Mouse (Mus musculus): Measurements from ENCODE around the gene Prdx2. TPM values are rescaled to one million over a fixed set of nuclear protein-coding genes. Genes with fewer than 3 reads are reported as not detected.

Gene Prdx2
- polyA plus RNA-seq, 1 experiment from 2014 or later, result 2,114 TPM

DNA sequence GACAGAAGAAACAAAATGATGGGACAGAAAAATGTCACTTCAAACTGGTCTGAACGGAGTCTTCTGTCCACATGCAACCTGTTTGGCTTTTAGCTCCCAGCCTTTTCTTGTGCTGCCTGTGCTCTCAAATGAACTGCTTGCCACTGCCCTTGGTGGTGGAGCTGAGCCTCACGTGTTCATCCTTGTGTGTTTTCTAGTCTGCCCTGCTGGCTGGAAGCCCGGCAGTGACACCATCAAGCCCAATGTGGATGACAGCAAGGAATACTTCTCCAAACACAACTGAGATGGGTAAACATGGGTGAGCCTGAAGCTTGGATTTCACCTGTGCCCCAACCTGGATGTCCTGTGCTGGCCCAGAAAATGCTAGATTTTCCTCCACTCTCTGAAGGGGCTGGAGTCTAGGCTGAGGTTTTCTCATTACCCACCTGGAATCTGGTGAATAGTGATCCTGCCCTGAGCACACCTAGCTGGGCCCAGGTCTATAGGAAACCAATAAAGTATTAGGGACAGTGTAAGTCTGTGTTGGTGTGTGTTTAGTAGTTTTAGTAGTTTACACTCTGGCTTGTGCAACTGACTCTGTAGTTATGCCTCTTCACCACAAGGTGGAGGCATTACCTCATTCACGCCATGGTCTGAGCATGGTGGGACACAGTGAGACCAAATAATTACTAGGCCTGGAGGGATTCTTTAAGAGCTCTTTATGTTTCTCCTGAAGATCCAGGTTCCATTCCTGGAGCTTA is 4.6 kb downstream of the Prdx2 start:
- Histone ChIP-seq H3K9ac (peak overlapping the region; percentile 96), H3K27me3 (no peaks in the 10 kb centered on the region), H3K4me1 (replicated peaks) (peaks cover 87% of the 10 kb centered on the region), H3K36me3 (peaks cover 53% of the 10 kb centered on the region), H3K4me2 (peak overlapping the region; percentile 99), H3K4me3 (replicated peaks) (peak overlapping the region; percentile 76), H3K9me3 (replicated peaks) (no peaks in the 10 kb centered on the region), H3K27ac (peak overlapping the region; percentile 99)
- no peak for DNase-seq
- no peak for ATAC-seq (ENCODE audit: low read depth)
- 64% methylated on average over 4 of the region's 4 CpGs for WGBS (ENCODE audit: insufficient replicate concordance)

DNA sequence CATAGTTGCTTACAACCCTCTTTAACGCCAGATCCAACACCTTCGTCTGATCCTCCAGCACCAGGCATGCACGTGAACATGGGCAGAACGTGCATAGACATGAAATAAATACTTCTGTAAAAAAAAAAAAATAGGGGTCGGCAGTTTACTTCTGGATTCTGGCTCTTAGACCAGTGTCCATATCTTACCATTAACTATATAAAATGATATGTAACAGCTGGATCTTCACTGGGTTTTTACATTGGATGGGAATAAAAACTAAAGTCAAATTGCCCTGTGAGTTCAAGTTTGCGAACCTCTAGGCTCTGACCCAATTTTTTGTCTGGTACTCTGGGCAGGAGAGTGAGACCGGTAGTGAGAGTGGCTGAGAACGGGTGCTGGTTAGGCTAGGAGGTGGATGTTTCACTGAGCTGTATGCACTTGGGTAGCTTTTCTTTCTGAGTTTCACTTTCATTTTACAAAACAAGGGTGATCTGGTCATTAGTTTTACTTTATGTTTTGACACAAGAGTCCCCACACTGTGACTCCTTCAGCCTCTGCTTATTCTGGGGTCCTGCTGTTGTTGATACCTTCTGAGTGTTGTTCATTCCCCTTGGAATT is 5.3 kb downstream of the Prdx2 start:
- no peak for ATAC-seq (ENCODE audit: low read depth)
- Histone ChIP-seq H3K36me3 (peaks cover 53% of the 10 kb centered on the region), H3K9ac (peak overlapping the region; percentile 96), H3K27ac (peak overlapping the region; percentile 99), H3K4me3 (replicated peaks) (peak overlapping the region; percentile 76), H3K4me2 (peak overlapping the region; percentile 99), H3K9me3 (replicated peaks) (no peaks in the 10 kb centered on the region), H3K4me1 (replicated peaks) (peaks cover 91% of the 10 kb centered on the region), H3K27me3 (no peaks in the 10 kb centered on the region)
- DNase-seq, result no peak
- 71% methylated on average over 8 of the region's 8 CpGs for WGBS (ENCODE audit: insufficient replicate concordance)

DNA sequence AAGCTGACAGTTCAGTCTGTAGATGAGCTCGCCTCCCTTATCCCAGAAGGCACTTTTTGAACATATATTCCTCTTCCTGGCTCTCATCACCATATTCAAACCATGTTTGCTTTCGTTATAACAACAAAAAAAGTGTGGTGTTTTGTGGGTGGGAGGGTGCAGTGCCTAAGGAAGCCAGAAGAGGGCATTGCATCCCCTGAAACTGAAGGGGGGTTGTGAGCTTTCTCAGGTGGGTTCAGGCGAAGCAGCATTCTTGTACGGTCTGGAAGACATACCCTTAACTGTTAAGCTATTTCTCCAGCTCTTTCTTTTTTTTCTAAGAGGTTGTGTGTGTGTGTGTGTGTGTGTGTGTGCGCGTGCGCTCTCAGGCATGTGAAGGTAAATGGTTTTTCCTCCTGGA is 6.0 kb downstream of the Prdx2 start:
- Histone ChIP-seq H3K4me3 (replicated peaks) (peak overlapping the region; percentile 76), H3K4me2 (peak overlapping the region; percentile 99), H3K27ac (peak overlapping the region; percentile 99), H3K36me3 (peaks cover 48% of the 10 kb centered on the region), H3K27me3 (no peaks in the 10 kb centered on the region), H3K9ac (peak overlapping the region; percentile 96), H3K9me3 (replicated peaks) (no peaks in the 10 kb centered on the region), H3K4me1 (replicated peaks) (peaks cover 97% of the 10 kb centered on the region)
- 27% methylated on average over 7 of the region's 7 CpGs for WGBS (ENCODE audit: insufficient replicate concordance)
- DNase-seq (peak; percentile 69), ATAC-seq (ENCODE audit: low read depth) (no peak)

DNA sequence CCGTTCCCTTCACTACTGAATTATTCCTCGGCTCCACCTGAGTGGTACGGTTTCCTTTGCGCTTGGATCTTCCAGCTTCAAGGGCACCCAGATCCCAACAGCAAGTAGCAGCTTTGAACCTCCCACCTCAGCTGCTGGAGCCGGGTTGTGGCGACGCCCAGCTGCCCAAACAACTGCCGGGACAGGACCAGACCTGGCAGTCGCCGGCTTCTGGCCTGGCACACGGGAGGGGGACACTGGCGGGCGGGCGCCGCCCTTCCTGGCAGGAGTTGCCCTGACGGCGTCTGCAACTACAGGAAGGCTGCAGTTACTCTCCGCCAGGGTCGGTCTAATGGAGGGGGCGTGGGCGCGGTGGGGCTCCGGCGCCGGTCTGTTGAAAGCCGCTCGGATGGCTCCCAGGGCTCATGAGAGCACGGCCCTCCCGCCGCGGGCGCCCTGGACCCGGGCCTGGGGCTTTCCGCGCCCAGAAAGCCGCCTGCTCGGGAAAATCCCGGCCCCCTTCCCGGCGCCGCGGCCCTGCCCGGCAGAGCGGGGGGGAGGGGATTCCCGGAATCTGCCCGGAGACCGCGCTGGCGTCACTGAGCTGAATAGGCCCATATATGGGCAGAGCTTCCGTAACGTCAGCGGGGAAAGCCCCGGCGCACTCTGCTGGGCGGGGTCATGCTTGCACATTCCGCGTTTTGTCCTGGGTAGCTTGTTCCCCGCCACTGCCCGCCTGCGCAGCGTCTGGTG is 6.8 kb downstream of the Prdx2 start:
- H3K4me3 ChIP-seq (replicated peaks), result peak overlapping the region; percentile 76
- H3K4me2 ChIP-seq, result peak overlapping the region; percentile 99
- DNase-seq (peak; percentile 91), ATAC-seq (ENCODE audit: low read depth) (peak; percentile 75)
- no peaks in the 10 kb centered on the region for H3K9me3 ChIP-seq (replicated peaks)
- H3K27ac ChIP-seq, result peak overlapping the region; percentile 99
- H3K36me3 ChIP-seq, result peaks cover 41% of the 10 kb centered on the region
- WGBS (ENCODE audit: insufficient replicate concordance), result under 1% methylated on average over 61 of the region's 61 CpGs
- no peaks in the 10 kb centered on the region for H3K27me3 ChIP-seq
- peak overlapping the region; percentile 96 for H3K9ac ChIP-seq
- H3K4me1 ChIP-seq (replicated peaks), result peaks cover 99% of the 10 kb centered on the region

DNA sequence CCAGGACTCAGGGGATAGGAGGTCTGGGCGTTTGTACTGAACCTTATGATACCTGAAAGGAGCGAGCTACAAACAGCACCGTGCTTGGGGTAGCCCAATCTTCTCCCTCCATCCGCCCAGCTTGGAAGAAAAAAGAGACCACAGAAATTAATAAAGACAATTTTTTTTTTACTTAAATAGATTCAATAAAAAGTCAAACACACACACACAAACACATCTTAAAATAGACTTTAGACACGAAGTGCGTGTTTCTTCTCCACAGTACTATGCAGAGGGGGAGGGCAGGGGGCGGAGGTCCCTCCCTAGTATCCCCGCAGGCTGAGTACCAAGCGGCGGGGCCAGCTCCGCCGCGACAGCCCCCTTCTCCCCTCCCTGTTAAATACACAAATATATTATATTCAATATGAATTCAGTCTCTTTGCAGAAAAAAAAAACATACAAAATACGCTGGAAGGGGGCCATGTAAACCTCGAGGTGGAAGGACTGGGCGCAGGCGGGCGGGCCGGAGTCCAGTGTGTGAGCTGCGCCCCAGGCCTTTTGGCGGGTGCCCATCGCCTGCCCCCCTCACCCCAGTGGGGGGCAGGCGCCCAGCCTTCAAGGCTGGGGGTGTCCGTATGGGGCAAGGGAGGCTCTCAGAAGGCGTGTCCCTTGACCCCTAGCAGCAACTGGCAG is 7.5 kb downstream of the Prdx2 start:
- H3K4me2 ChIP-seq, result peak overlapping the region; percentile 99
- no peak for DNase-seq
- no peaks in the 10 kb centered on the region for H3K9me3 ChIP-seq (replicated peaks)
- H3K36me3 ChIP-seq, result peaks cover 34% of the 10 kb centered on the region
- H3K27ac ChIP-seq, result peak overlapping the region; percentile 99
- no peaks in the 10 kb centered on the region for H3K27me3 ChIP-seq
- peak overlapping the region; percentile 76 for H3K4me3 ChIP-seq (replicated peaks)
- no peak for ATAC-seq (ENCODE audit: low read depth)
- peaks cover 99% of the 10 kb centered on the region for H3K4me1 ChIP-seq (replicated peaks)
- WGBS (ENCODE audit: insufficient replicate concordance), result 1% methylated on average over 25 of the region's 25 CpGs
- H3K9ac ChIP-seq, result peak overlapping the region; percentile 96

DNA sequence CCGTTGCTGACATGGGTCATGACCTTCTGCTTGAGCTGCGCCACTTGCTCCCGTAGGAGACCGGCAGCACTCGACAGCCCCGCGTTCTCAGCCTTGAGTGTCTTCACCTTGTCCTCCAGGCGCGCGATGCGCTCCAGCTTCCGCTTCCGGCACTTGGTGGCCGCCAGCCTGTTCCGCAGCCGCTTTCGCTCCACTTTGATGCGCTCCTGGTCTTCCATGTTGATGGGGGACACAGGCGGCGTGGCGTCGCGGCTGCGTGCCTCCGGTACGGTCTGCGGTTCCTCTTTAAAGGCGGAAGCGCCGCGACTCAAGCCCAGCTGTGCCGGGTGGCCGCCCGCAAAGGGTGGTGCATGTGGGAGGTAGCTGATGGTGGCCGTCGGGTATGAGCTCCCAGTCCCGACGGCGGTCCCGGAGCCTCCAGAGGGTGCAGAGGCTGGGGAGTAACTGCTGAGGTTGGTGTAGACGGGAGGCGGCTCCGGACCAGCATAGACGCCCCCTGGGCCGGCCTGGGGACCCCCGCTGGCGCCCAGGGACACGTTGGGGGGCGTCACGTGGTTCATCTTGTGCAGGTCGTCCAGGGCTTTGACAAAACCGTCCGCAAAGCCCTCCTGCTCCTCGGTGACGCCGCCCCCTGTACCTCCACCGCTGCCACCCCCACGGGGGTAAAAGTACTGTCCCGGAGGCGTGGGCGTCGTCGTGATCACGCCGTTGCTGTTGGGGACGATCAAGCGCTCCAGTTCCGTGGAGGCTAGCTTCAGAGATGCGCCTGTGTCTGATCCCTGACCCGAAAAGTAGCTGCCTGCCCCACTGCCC is 8.3 kb downstream of the Prdx2 start:
- H3K4me2 ChIP-seq, result peak overlapping the region; percentile 99
- peaks cover 99% of the 10 kb centered on the region for H3K4me1 ChIP-seq (replicated peaks)
- peak overlapping the region; percentile 76 for H3K4me3 ChIP-seq (replicated peaks)
- DNase-seq, result peak; percentile 62
- H3K36me3 ChIP-seq, result peaks cover 27% of the 10 kb centered on the region
- no peaks in the 10 kb centered on the region for H3K27me3 ChIP-seq
- under 1% methylated on average over 69 of the region's 70 CpGs for WGBS (ENCODE audit: insufficient replicate concordance)
- H3K27ac ChIP-seq, result peak overlapping the region; percentile 99
- peak overlapping the region; percentile 96 for H3K9ac ChIP-seq
- no peaks in the 10 kb centered on the region for H3K9me3 ChIP-seq (replicated peaks)
- ATAC-seq (ENCODE audit: low read depth), result no peak

DNA sequence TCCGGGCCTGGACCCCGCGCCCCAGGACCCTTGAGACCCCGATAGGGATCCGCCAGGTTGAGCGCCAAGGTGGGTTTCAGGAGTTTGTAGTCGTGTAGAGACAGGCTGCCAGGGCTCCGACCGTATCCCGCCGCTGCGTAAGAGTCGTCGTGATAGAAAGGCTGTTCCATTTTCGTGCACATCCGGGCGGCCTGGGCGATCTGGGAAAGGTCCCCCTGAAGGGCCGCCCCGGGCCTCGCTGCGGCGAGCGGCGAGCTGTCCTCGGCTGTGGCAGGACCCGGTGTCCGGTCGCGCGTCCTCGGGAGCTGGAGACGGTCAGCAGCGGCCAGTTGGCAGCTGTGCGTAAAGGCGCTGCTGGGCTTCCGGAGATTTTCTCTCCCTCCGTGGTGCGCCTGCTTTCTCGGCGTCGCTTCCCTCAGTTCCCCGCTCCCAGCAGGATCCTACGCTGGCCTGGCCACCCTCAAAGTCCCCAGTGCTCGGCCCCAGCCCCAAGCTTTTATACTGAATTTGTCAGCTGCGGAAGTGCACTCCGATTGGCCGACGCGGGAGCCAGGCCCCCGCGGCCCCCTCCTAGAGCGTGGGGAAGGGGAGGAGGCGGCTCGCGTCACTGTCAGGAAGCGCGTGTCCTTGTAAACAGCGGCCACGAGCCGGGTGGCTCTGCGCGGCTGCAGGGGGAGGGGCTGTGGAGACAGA is 9.0 kb downstream of the Prdx2 start, which contains the start of gene Junb:
TSS of gene Junb (minus strand) at position 471 of the 693 bp plus-strand sequence.
- H3K36me3 ChIP-seq, result peaks cover 19% of the 10 kb centered on the region
- no peaks in the 10 kb centered on the region for H3K27me3 ChIP-seq
- under 1% methylated on average over 63 of the region's 63 CpGs for WGBS (ENCODE audit: insufficient replicate concordance)
- ATAC-seq (ENCODE audit: low read depth) (peak; percentile 26), DNase-seq (peak; percentile 82)
- H3K27ac ChIP-seq, result peak within 1 kb of the TSS; percentile 99
- no peaks in the 10 kb centered on the region for H3K9me3 ChIP-seq (replicated peaks)
- H3K4me2 ChIP-seq, result peak within 1 kb of the TSS; percentile 99
- peaks cover 99% of the 10 kb centered on the region for H3K4me1 ChIP-seq (replicated peaks)
- peak within 1 kb of the TSS; percentile 96 for H3K9ac ChIP-seq
- H3K4me3 ChIP-seq (replicated peaks), result peak within 1 kb of the TSS; percentile 76

DNA sequence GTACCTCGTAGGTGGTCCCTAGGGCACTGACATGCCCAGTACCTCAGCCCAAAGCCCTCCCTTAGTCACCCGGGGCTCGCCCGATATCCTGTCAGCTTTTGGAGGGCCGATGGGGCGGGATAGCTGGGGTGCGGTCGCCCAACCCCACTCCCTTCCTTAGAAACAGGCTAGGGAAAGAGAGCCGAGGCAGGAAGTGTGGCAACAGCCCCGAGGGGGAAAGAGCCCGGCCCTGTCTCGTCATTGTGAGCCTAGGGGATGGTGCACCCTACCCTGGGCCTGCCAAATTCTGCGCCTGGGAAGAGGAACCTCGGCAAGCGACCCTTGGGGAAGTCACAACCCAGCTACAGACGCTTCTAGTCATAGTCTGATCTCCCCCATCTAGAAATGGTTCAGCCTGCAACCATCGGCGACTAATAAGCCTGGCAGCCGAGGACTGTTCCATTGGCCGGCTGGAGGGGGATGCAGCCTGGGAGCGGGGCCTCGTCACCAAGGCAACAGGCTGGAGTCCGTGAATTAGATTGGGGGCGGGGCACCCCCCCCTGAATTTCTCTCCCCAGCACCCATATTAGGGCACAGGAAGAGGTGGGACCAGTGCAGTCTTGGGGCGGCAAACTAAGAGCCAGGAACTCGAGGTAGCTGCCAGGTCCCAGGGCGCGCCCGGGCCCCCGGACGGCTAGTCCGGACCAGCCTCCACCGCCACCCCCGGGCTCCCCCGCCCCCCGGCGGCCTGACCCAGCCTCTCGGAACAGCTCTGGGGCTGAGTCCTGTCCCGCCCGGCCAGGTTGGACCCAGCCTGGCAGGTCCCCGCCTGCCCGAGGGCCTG is 10.4 kb downstream of the Prdx2 start:
- Histone ChIP-seq H3K27me3 (no peaks in the 10 kb centered on the region), H3K4me2 (peak overlapping the region; percentile 99), H3K4me3 (replicated peaks) (peak overlapping the region; percentile 76), H3K9me3 (replicated peaks) (no peaks in the 10 kb centered on the region), H3K9ac (peak overlapping the region; percentile 96), H3K4me1 (replicated peaks) (peaks cover 99% of the 10 kb centered on the region), H3K27ac (peak overlapping the region; percentile 99), H3K36me3 (peaks cover 5% of the 10 kb centered on the region)
- ATAC-seq (ENCODE audit: low read depth) (peak; percentile 29), DNase-seq (peak; percentile 87)
- 5% methylated on average over 38 of the region's 42 CpGs for WGBS (ENCODE audit: insufficient replicate concordance)

DNA sequence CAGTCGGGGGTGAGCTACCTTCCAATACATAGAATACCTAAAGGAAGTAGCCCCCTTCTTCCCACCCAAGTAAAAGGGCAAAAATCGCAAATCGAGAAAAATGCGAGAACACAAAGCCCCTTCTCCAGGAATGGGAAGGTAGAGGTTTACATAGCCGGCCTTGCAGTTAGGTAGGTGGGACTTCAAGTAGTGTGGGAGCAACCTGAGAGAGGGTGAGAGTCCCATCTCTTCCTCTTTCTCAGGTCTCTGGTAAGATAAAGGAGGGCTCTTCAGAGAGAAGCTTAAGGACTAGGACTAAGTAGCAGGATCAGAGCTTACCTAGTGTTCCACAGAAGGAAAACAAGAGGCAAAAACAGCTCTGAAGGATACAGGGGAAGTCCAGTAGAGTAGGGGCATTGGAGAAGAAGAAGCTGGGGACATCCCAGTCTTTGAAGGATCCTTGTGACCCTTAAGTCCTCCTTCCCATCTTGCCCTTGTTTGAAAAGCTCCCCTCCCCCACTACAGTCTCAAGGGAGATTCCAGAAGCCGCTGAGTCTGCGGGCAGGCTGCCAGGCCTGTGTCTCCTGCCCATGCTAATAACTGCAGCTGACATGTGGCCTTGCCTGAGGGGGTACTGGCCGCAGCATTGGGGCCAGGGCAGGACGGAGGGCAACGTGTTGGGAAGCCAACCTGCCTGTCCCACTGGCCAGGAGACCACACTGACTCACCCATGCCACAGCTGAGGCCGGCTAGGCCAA is 11.4 kb downstream of the Prdx2 start:
- Histone ChIP-seq H3K27me3 (no peaks in the 10 kb centered on the region), H3K4me1 (replicated peaks) (peaks cover 99% of the 10 kb centered on the region), H3K4me3 (replicated peaks) (peak overlapping the region; percentile 76; the same call in 1 of the 2 replicates), H3K27ac (peak overlapping the region; percentile 99), H3K4me2 (peak overlapping the region; percentile 99), H3K9ac (peak overlapping the region; percentile 96; the same call in 1 of the 2 replicates), H3K9me3 (replicated peaks) (no peaks in the 10 kb centered on the region), H3K36me3 (no peaks in the 10 kb centered on the region)
- ATAC-seq (ENCODE audit: low read depth) (no peak), DNase-seq (no peak)
- 50% methylated on average over 11 of the region's 11 CpGs for WGBS (ENCODE audit: insufficient replicate concordance)
